In the genomic region with DNA sequence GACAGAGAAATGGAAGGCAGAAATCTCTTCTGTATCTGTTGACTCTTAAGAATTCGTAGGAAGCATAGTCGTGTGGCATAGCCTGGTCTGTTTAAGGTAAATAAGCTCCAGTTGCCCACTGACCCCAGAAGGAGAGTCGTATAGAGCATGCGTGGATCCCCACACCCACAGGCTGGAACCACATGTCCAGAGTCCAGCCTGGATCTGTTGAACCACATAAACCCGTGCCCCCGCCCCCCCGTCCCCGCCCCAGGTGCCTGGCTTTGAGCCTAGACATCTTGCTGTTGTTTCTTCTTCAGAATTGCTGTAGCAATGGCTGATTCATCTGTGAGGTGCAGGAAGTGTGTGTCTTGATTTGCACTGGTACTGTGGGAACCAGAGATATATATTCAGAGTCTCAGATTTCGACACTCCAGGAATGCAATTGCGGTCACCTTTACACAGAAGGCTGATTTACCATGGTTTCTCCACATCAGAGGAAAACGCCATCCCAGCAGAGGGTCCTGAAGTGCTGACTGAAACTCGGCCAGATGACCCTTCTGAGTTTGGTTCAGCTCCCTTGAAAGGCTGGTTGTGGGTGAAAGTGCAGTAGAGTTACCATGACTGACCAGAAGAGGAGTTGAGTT, we compare ENCODE assay signal across 20 mouse cellular contexts.
DNase-seq lines count a peak whose midpoint lies in the region; ATAC-seq and TF ChIP-seq lines count a peak whose summit lies in the region.
"Had no signal": no experiment of that assay in that cellular context is flagged by ENCODE, and none has a peak within 500 bp of the region (broad histone marks: within the 10 kb centered on the region; RNA-seq: fewer than 3 reads in every experiment).

No protein-coding gene starts in this region.

- H3K27me3 ChIP-seq in kidney, embryonic 14.5 days (ENCODE audit: control insufficient read depth, insufficient read depth, low read length) = no peaks in the 10 kb centered on the region
- H3K27me3 ChIP-seq in intestine, postnatal 0 days (replicated peaks; ENCODE audit: control insufficient read depth, insufficient read depth, low read length) = no peaks in the 10 kb centered on the region
- H3K27me3 ChIP-seq in thymus, adult 2 months (ENCODE audit: control insufficient read depth, insufficient read depth, low read length) = no peaks in the 10 kb centered on the region
- H3K27me3 ChIP-seq: forebrain, embryonic 15.5 days; limb, embryonic 15.5 days; megakaryocyte, embryonic 14.5 days; neural tube, embryonic 13.5 days had no signal

- peaks cover 8% of the 10 kb centered on the region; the same call in 1 of the 2 replicates for H3K4me1 ChIP-seq in kidney, embryonic 14.5 days (ENCODE audit: control insufficient read depth, insufficient read depth, low read length)
- H3K4me1 ChIP-seq in intestine, postnatal 0 days (replicated peaks; ENCODE audit: control insufficient read depth, insufficient read depth, low read length) = peaks cover 7% of the 10 kb centered on the region; the same call in 1 of the 2 replicates
- no peaks in the 10 kb centered on the region for H3K4me1 ChIP-seq in thymus, adult 2 months (replicated peaks; ENCODE audit: control insufficient read depth, insufficient read depth, low read length)
- H3K4me1 ChIP-seq: forebrain, embryonic 15.5 days; limb, embryonic 15.5 days; megakaryocyte, embryonic 14.5 days; neural tube, embryonic 13.5 days had no signal

- H3K9me3 ChIP-seq in kidney, embryonic 14.5 days (ENCODE audit: control insufficient read depth, low read length) = no peaks in the 10 kb centered on the region
- no peaks in the 10 kb centered on the region for H3K9me3 ChIP-seq in intestine, postnatal 0 days (ENCODE audit: control insufficient read depth)
- H3K9me3 ChIP-seq: forebrain, embryonic 15.5 days; heart, embryonic 10.5 days; limb, embryonic 15.5 days; megakaryocyte, embryonic 14.5 days; neural tube, embryonic 13.5 days had no signal

- no peaks in the 10 kb centered on the region for H3K36me3 ChIP-seq in kidney, embryonic 14.5 days (ENCODE audit: control insufficient read depth, insufficient read depth, low read length)
- no peaks in the 10 kb centered on the region for H3K36me3 ChIP-seq in intestine, postnatal 0 days (ENCODE audit: control insufficient read depth, insufficient read depth)
- no peaks in the 10 kb centered on the region for H3K36me3 ChIP-seq in thymus, adult 2 months (ENCODE audit: control insufficient read depth, insufficient read depth, low read length)
- H3K36me3 ChIP-seq: forebrain, embryonic 15.5 days; heart, embryonic 10.5 days; limb, embryonic 15.5 days; neural tube, embryonic 13.5 days had no signal

- no peak overlapping the region for H3K4me3 ChIP-seq in kidney, embryonic 14.5 days (ENCODE audit: low read length)
- H3K4me3 ChIP-seq in intestine, postnatal 0 days (ENCODE audit: low read depth, low read length) = no peak overlapping the region
- H3K4me3 ChIP-seq in thymus, adult 2 months (ENCODE audit: control insufficient read depth, insufficient read depth, low read length) = no peak overlapping the region
- H3K4me3 ChIP-seq: forebrain, embryonic 15.5 days; heart, embryonic 10.5 days; limb, embryonic 15.5 days; megakaryocyte, embryonic 14.5 days; neural tube, embryonic 13.5 days had no signal

- no peak overlapping the region for H3K9ac ChIP-seq in kidney, embryonic 14.5 days (ENCODE audit: low read depth, low read length)
- no peak overlapping the region for H3K9ac ChIP-seq in intestine, postnatal 0 days (ENCODE audit: low read depth, low read length)
- H3K9ac ChIP-seq: forebrain, embryonic 15.5 days; limb, embryonic 15.5 days; neural tube, embryonic 13.5 days had no signal

- no peak overlapping the region for H3K4me2 ChIP-seq in kidney, embryonic 14.5 days (replicated peaks; ENCODE audit: low read depth, low read length)
- H3K4me2 ChIP-seq in intestine, postnatal 0 days (replicated peaks; ENCODE audit: low read depth) = no peak overlapping the region
- H3K4me2 ChIP-seq: forebrain, embryonic 15.5 days; limb, embryonic 15.5 days; neural tube, embryonic 13.5 days had no signal

- no peak for TF ChIP-seq CTCF in intestine, postnatal 0 days (IDR thresholded peaks at IDR 0.05; ENCODE audit: low read depth)
- TF ChIP-seq CTCF in thymus, adult 2 months (IDR thresholded peaks at IDR 0.05; ENCODE audit: borderline replicate concordance, control insufficient read depth, extremely low read depth, insufficient read depth, low read length, poor library complexity) = no peak

- no peak overlapping the region for H3K27ac ChIP-seq in kidney, embryonic 14.5 days (ENCODE audit: low read depth, low read length)
- peak overlapping the region; percentile 88 for H3K27ac ChIP-seq in intestine, postnatal 0 days (ENCODE audit: low read depth, low read length)
- H3K27ac ChIP-seq in thymus, adult 2 months (ENCODE audit: control insufficient read depth, insufficient read depth, low read length) = no peak overlapping the region
- H3K27ac ChIP-seq: forebrain, embryonic 15.5 days; heart, embryonic 10.5 days; hindbrain, postnatal 0 days; limb, embryonic 15.5 days; neural tube, embryonic 13.5 days had no signal

- DNase-seq in kidney, adult 11 months = peak; percentile 83
- DNase-seq in Muller cell, postnatal 12 days (ENCODE audit: inconsistent ontology term) = peak; percentile 65
- DNase-seq in kidney, postnatal 36 days = peak; percentile 77 to 85
- no peak for DNase-seq in lung, postnatal 25 days (ENCODE audit: low spot score)
- no peak for DNase-seq in frontal cortex, postnatal 36 days (ENCODE audit: low spot score in 2 of 2)
- DNase-seq in thymus, adult 2 months = no peak
- DNase-seq: adrenal gland, postnatal 25 days; heart, postnatal 14 days; layer of hippocampus, adult 9-11 months; thymus, adult 18-20 months had no signal

- TF ChIP-seq POLR2A in thymus, adult 2 months (IDR thresholded peaks at IDR 0.05; ENCODE audit: control insufficient read depth, extremely low read depth, insufficient read depth, low read length, poor library complexity) = no peak

- ATAC-seq in kidney, embryonic 14.5 days (ENCODE audit: low FRiP score, low TSS enrichment) = no peak
- peak; percentile 44 for ATAC-seq in intestine, postnatal 0 days
- ATAC-seq: CD4-positive, CD25-positive, alpha-beta regulatory T cell, adult 4 months; forebrain, embryonic 15.5 days; hindbrain, postnatal 0 days; lung, postnatal 0 days had no signal

- 60% methylated on average over 12 of the region's 12 CpGs for WGBS in kidney, embryonic 14.5 days
- WGBS in intestine, postnatal 0 days = 46% methylated on average over 12 of the region's 12 CpGs
- 85% methylated on average over 12 of the region's 12 CpGs for WGBS in thymus, adult 2 months

Comparison
In these comparisons a context has a peak if more than half of its experiments do, and no peak if none do; other contexts are left out.
1. DNase-seq: peak in kidney, adult 11 months (single experiment), Muller cell, postnatal 12 days (single experiment) and kidney, postnatal 36 days (2 of 2); none in lung, postnatal 25 days (single experiment), frontal cortex, postnatal 36 days (0 of 2) and thymus, adult 2 months (single experiment).